Mouse (Mus musculus) ES-E14 (cell line): ENCODE measurements around the gene Gm14226.

Source experiments
- CHD2 ChIP-seq: IDR thresholded peaks from 2 replicates; pipeline ENCODE4 v1.6.1; 2014; ENCODE audit warnings: mild to moderate bottlenecking, low read depth, low read length, inconsistent platforms
- HCFC1 ChIP-seq: IDR thresholded peaks from 2 replicates; pipeline ENCODE4 v1.6.1; 2012; ENCODE audit warnings: low read length, inconsistent platforms, borderline replicate concordance; ENCODE audit not compliant: insufficient read depth
- ZC3H11A ChIP-seq: IDR thresholded peaks from 2 replicates; pipeline ENCODE4 v1.6.1; 2012; ENCODE audit warnings: low read depth, mild to moderate bottlenecking, inconsistent platforms, low read length, borderline replicate concordance
- ZNF384 ChIP-seq: IDR thresholded peaks from 2 replicates; pipeline ENCODE4 v1.6.1; 2012; ENCODE audit warnings: low read depth, low read length, inconsistent platforms

- TF ChIP-seq CHD2 (no peak), ZNF384 (no peak), ZC3H11A (no peak), HCFC1 (no peak)
Observed at GRCm38 (mm10) chr2:155072353-155073145, 54.5 kb downstream of the Gm14226 start.
